Mouse (Mus musculus): ENCODE results near the gene Mfsd4a. TPM values are rescaled to one million over a fixed set of nuclear protein-coding genes. Genes with fewer than 3 reads are reported as not detected.

The Mfsd4a gene
- polyA plus RNA-seq, 1 experiment from 2014 or later: 27.3 TPM

GRCm38 (mm10) chr1:132046143-132046735, 21.6 kb downstream of the Mfsd4a start:
- peak; percentile 90 for TF ChIP-seq CTCF (IDR thresholded peaks at IDR 0.05; ENCODE audit: low read depth)
- H3K9me3 ChIP-seq (replicated peaks; ENCODE audit: low read length): no peaks in the 10 kb centered on the region
- DNase-seq (ENCODE audit: low spot score) (peak; percentile 84), ATAC-seq (replicated peaks; ENCODE audit: low FRiP score, low read depth) (peak; percentile 58; the same call in 1 of the 2 replicates)
- no peaks in the 10 kb centered on the region for H3K36me3 ChIP-seq (ENCODE audit: insufficient read depth, low read length)
- no peak overlapping the region for H3K9ac ChIP-seq (ENCODE audit: low read depth, low read length)
- H3K27ac ChIP-seq: no peak overlapping the region
- no peak overlapping the region for H3K4me2 ChIP-seq (ENCODE audit: low read length)
- WGBS: 21% methylated on average over 15 of the region's 15 CpGs
- no peaks in the 10 kb centered on the region for H3K27me3 ChIP-seq (ENCODE audit: insufficient read depth, low read length)
- H3K4me1 ChIP-seq (replicated peaks; ENCODE audit: insufficient read depth, low read length): no peaks in the 10 kb centered on the region
- no peak overlapping the region for H3K4me3 ChIP-seq (replicated peaks; ENCODE audit: low read depth, low read length)

DNA sequence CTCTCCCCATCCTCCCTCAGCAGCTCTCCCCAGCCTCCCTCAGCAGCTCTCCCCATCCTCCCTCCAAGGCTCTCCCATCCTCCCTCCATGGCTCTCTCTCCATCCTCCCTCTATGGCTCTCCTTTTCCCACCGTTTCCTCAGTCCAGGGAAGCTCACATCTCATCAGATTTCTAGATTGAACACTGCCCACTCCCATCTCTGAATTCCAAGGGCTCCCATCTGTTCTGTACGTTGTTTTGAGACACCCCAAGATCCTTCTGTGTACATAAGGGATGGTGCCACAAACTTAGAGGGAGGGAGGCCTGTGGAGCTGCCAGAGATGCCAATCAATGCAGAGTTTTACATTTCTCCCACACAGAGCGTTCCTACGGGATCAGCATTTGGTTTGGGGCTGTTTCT, 24.1 kb downstream of the Mfsd4a start:
- no peak for TF ChIP-seq CTCF (IDR thresholded peaks at IDR 0.05; ENCODE audit: low read depth)
- Histone ChIP-seq H3K27ac (no peak overlapping the region), H3K9me3 (replicated peaks; ENCODE audit: low read length) (no peaks in the 10 kb centered on the region), H3K36me3 (ENCODE audit: insufficient read depth, low read length) (no peaks in the 10 kb centered on the region), H3K27me3 (ENCODE audit: insufficient read depth, low read length) (no peaks in the 10 kb centered on the region), H3K4me3 (replicated peaks; ENCODE audit: low read depth, low read length) (no peak overlapping the region), H3K4me2 (ENCODE audit: low read length) (no peak overlapping the region), H3K4me1 (replicated peaks; ENCODE audit: insufficient read depth, low read length) (no peaks in the 10 kb centered on the region), H3K9ac (ENCODE audit: low read depth, low read length) (no peak overlapping the region)
- no peak for DNase-seq (ENCODE audit: low spot score)
- 52% methylated on average over 4 of the region's 4 CpGs for WGBS
- ATAC-seq (replicated peaks; ENCODE audit: low FRiP score, low read depth): no peak

GRCm38 (mm10) chr1:132040201-132040621, 27.7 kb downstream of the Mfsd4a start:
- DNase-seq (ENCODE audit: low spot score) (peak; percentile 68), ATAC-seq (replicated peaks; ENCODE audit: low FRiP score, low read depth) (no peak)
- H3K36me3 ChIP-seq (ENCODE audit: insufficient read depth, low read length): no peaks in the 10 kb centered on the region
- H3K4me1 ChIP-seq (replicated peaks; ENCODE audit: insufficient read depth, low read length): no peaks in the 10 kb centered on the region
- H3K4me3 ChIP-seq (replicated peaks; ENCODE audit: low read depth, low read length): no peak overlapping the region
- H3K27me3 ChIP-seq (ENCODE audit: insufficient read depth, low read length): no peaks in the 10 kb centered on the region
- H3K4me2 ChIP-seq (ENCODE audit: low read length): 0 out of 2 replicates have a peak overlapping the region, but pooled peaks have one; percentile 2
- WGBS: 11% methylated on average over 9 of the region's 9 CpGs
- H3K9ac ChIP-seq (ENCODE audit: low read depth, low read length): no peak overlapping the region
- TF ChIP-seq CTCF (IDR thresholded peaks at IDR 0.05; ENCODE audit: low read depth): no peak
- no peaks in the 10 kb centered on the region for H3K9me3 ChIP-seq (replicated peaks; ENCODE audit: low read length)
- peak overlapping the region; percentile 71 for H3K27ac ChIP-seq

DNA sequence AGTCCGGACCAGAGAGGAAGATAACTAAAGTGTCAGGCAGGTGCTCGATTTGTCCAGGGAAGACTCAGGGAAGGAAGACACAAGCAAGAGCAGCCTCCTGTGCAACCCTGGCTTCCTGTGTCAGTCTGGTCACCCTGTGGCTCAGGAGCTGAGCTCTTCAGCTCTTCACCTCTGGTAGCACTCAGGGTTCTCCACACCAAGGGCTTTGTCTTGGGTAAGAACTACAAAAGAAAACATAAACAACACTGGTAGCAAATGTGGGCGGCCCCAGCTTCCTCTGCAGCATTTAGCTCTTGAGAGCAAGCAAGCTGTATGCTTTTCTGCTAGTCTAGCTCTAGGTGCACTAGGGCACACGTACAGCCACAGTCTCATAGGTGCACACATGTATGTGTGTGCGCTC, 29.1 kb downstream of the Mfsd4a start:
- H3K4me3 ChIP-seq (replicated peaks; ENCODE audit: low read depth, low read length): no peak overlapping the region
- H3K4me1 ChIP-seq (replicated peaks; ENCODE audit: insufficient read depth, low read length): no peaks in the 10 kb centered on the region
- no peak for ATAC-seq (replicated peaks; ENCODE audit: low FRiP score, low read depth)
- WGBS: 74% methylated on average over 5 of the region's 5 CpGs
- no peak overlapping the region for H3K4me2 ChIP-seq (ENCODE audit: low read length)
- H3K9ac ChIP-seq (ENCODE audit: low read depth, low read length): no peak overlapping the region
- H3K36me3 ChIP-seq (ENCODE audit: insufficient read depth, low read length): 0 out of 2 replicates have a peak, but pooled peaks cover 7% of the 10 kb centered on the region
- no peak overlapping the region for H3K27ac ChIP-seq
- no peaks in the 10 kb centered on the region for H3K9me3 ChIP-seq (replicated peaks; ENCODE audit: low read length)
- TF ChIP-seq CTCF (IDR thresholded peaks at IDR 0.05; ENCODE audit: low read depth): no peak
- no peaks in the 10 kb centered on the region for H3K27me3 ChIP-seq (ENCODE audit: insufficient read depth, low read length)
- no peak for DNase-seq (ENCODE audit: low spot score)

DNA sequence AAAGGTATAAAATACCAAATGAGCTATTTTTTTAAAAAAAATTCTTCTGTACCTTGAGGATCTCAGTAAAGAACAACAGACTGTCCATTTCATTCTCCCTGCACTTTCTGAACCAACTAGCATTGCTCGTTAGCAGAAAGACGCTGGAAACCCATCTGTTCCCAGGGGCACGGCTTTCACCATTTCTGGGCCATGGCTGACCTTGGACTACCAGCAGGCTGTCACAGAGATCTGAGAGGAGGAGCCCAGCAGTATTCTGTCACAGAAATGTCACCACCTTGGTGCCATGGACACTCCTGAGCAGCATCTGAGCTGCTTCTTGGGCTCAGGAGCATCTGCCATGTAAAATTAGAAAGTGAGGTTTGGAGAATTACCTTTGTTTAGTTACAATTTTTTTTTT, 30.1 kb downstream of the Mfsd4a start:
- Histone ChIP-seq H3K4me2 (ENCODE audit: low read length) (no peak overlapping the region), H3K9ac (ENCODE audit: low read depth, low read length) (no peak overlapping the region), H3K9me3 (replicated peaks; ENCODE audit: low read length) (no peaks in the 10 kb centered on the region), H3K4me1 (replicated peaks; ENCODE audit: insufficient read depth, low read length) (no peaks in the 10 kb centered on the region), H3K27ac (no peak overlapping the region), H3K27me3 (ENCODE audit: insufficient read depth, low read length) (no peaks in the 10 kb centered on the region), H3K36me3 (ENCODE audit: insufficient read depth, low read length) (peaks cover 16% of the 10 kb centered on the region; the same call in 1 of the 2 replicates), H3K4me3 (replicated peaks; ENCODE audit: low read depth, low read length) (no peak overlapping the region)
- 80% methylated on average over 3 of the region's 3 CpGs for WGBS
- ATAC-seq (replicated peaks; ENCODE audit: low FRiP score, low read depth) (no peak), DNase-seq (ENCODE audit: low spot score) (no peak)
- TF ChIP-seq CTCF (IDR thresholded peaks at IDR 0.05; ENCODE audit: low read depth): no peak

DNA sequence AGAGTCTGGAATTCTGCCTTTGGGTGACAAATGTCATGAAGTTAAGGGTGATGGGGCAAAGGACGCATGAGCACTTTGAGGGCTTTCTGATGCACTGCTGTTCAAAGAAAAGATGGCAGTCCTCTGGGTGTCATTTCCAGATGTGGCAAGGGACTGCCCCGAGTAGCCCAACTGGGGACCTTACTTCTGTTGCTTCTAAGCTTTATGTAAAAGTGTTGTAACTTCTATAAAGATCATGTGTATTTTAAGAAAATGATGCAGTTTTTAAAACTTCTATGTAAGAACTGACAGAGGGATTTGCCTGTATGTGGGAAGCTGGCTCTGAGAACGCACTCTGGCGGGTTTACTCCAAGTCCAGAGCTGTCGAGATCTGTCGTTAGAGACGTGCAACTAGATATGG, 35.7 kb downstream of the Mfsd4a start:
- DNase-seq (ENCODE audit: low spot score) (no peak), ATAC-seq (replicated peaks; ENCODE audit: low FRiP score, low read depth) (no peak)
- H3K27me3 ChIP-seq (ENCODE audit: insufficient read depth, low read length): no peaks in the 10 kb centered on the region
- TF ChIP-seq CTCF (IDR thresholded peaks at IDR 0.05; ENCODE audit: low read depth): no peak
- H3K9me3 ChIP-seq (replicated peaks; ENCODE audit: low read length): no peaks in the 10 kb centered on the region
- WGBS: 85% methylated on average over 7 of the region's 7 CpGs
- peaks cover 49% of the 10 kb centered on the region for H3K36me3 ChIP-seq (ENCODE audit: insufficient read depth, low read length)
- no peak overlapping the region for H3K9ac ChIP-seq (ENCODE audit: low read depth, low read length)
- H3K27ac ChIP-seq: no peak overlapping the region
- H3K4me1 ChIP-seq (replicated peaks; ENCODE audit: insufficient read depth, low read length): no peaks in the 10 kb centered on the region
- H3K4me2 ChIP-seq (ENCODE audit: low read length): no peak overlapping the region
- no peak overlapping the region for H3K4me3 ChIP-seq (replicated peaks; ENCODE audit: low read depth, low read length)

GRCm38 (mm10) chr1:132030574-132030973, 37.3 kb downstream of the Mfsd4a start:
- no peak for ATAC-seq (replicated peaks; ENCODE audit: low FRiP score, low read depth)
- Histone ChIP-seq H3K4me1 (replicated peaks; ENCODE audit: insufficient read depth, low read length) (no peaks in the 10 kb centered on the region), H3K27ac (no peak overlapping the region), H3K9me3 (replicated peaks; ENCODE audit: low read length) (no peaks in the 10 kb centered on the region), H3K4me2 (ENCODE audit: low read length) (no peak overlapping the region), H3K27me3 (ENCODE audit: insufficient read depth, low read length) (no peaks in the 10 kb centered on the region), H3K9ac (ENCODE audit: low read depth, low read length) (no peak overlapping the region), H3K4me3 (replicated peaks; ENCODE audit: low read depth, low read length) (no peak overlapping the region), H3K36me3 (ENCODE audit: insufficient read depth, low read length) (peaks cover 53% of the 10 kb centered on the region)
- 80% methylated on average over 2 of the region's 2 CpGs for WGBS
- DNase-seq (ENCODE audit: low spot score): no peak
- peak; percentile 59 for TF ChIP-seq CTCF (IDR thresholded peaks at IDR 0.05; ENCODE audit: low read depth)
